Mouse (Mus musculus): ENCODE measurements around the gene Rasa2.
"Not testable (repeated sequence)": the region's sequence is repeated elsewhere in the genome, so short reads cannot be mapped to it uniquely, and the experiment has no call there.

Gene Rasa2

GRCm38 (mm10) chr9:96631389-96632072 lies at the start of gene Rasa2:
Gene Rasa2, minus strand, starts transcription at chr9:96631617.
- peak; percentile 94 for DNase-seq

- no peak for DNase-seq
These were observed 47.2 kb upstream of the Rasa2 start for GRCm38 (mm10) chr9:96678611-96679010.

GRCm38 (mm10) chr9:96677711-96678110 lies 46.3 kb upstream of the Rasa2 start:
- DNase-seq: not testable (repeated sequence)

GRCm38 (mm10) chr9:96676671-96677070 lies 45.3 kb upstream of the Rasa2 start:
- DNase-seq: no peak

- no peak for DNase-seq
These were observed 44.6 kb upstream of the Rasa2 start for GRCm38 (mm10) chr9:96675763-96676640.

- peak; percentile 75 for DNase-seq
These were observed 43.8 kb upstream of the Rasa2 start for GRCm38 (mm10) chr9:96675071-96675762.

GRCm38 (mm10) chr9:96674301-96674700 lies 42.9 kb upstream of the Rasa2 start:
- DNase-seq: no peak

- no peak for DNase-seq
These were observed 41.0 kb upstream of the Rasa2 start for GRCm38 (mm10) chr9:96672466-96672865.

- no peak for DNase-seq
These were observed 39.8 kb upstream of the Rasa2 start for GRCm38 (mm10) chr9:96671249-96671648.

- peak; percentile 98 for DNase-seq
These were observed 38.5 kb upstream of the Rasa2 start for GRCm38 (mm10) chr9:96669877-96670276.

- DNase-seq: peak; percentile 68
These were observed 37.2 kb upstream of the Rasa2 start for GRCm38 (mm10) chr9:96668628-96669027.

- peak; percentile 42 for DNase-seq
These were observed 29.3 kb upstream of the Rasa2 start for GRCm38 (mm10) chr9:96660510-96661244.

- DNase-seq: peak; percentile 49
These were observed 28.4 kb upstream of the Rasa2 start for GRCm38 (mm10) chr9:96659801-96660200.

- DNase-seq: no peak
These were observed 22.1 kb upstream of the Rasa2 start for GRCm38 (mm10) chr9:96653538-96653937.

- peak; percentile 57 for DNase-seq
These were observed 21.3 kb upstream of the Rasa2 start for GRCm38 (mm10) chr9:96652763-96653162.

GRCm38 (mm10) chr9:96650807-96651206 lies 19.4 kb upstream of the Rasa2 start:
- no peak for DNase-seq

- DNase-seq: peak; percentile 89
These were observed 18.5 kb upstream of the Rasa2 start for GRCm38 (mm10) chr9:96649924-96650323.

GRCm38 (mm10) chr9:96649362-96649761 lies 17.9 kb upstream of the Rasa2 start:
- no peak for DNase-seq

GRCm38 (mm10) chr9:96646668-96647295 lies 15.4 kb upstream of the Rasa2 start:
- DNase-seq: no peak

GRCm38 (mm10) chr9:96644840-96645239 lies 13.4 kb upstream of the Rasa2 start:
- no peak for DNase-seq

GRCm38 (mm10) chr9:96644002-96644401 lies 12.6 kb upstream of the Rasa2 start:
- DNase-seq: not testable (repeated sequence)

GRCm38 (mm10) chr9:96639451-96639850 lies 8.0 kb upstream of the Rasa2 start:
- peak; percentile 63 for DNase-seq

Measured in kidney, adult 9 months (tissue).